Comparison of ENCODE assay signal across 9 mouse cellular contexts in genomic region chr9:29962978-29963377, GRCm38 (mm10). TPM values are rescaled to one million over a fixed set of nuclear protein-coding genes. Genes with fewer than 3 reads are reported as not detected.
DNase-seq lines count a peak whose midpoint lies in the region; ATAC-seq lines count a peak whose summit lies in the region.
"Had no signal": no experiment of that assay in that cellular context is flagged by ENCODE, and none has a peak within 500 bp of the region (broad histone marks: within the 10 kb centered on the region; RNA-seq: fewer than 3 reads in every experiment).

Gene Ntm (minus strand): TSS chr9:29963141.

- H3K4me2 ChIP-seq in liver, embryonic 13.5 days, result peak within 1 kb of the TSS; percentile 49

- H3K4me1 ChIP-seq in liver, embryonic 13.5 days (replicated peaks), result no peaks in the 10 kb centered on the region

- peak; percentile 28 for DNase-seq in gastrocnemius, adult 18-20 months (ENCODE audit: low spot score)
- no peak for DNase-seq in gastrocnemius, adult 8-10 months (ENCODE audit: low spot score in 2 of 2)
- DNase-seq in cerebellum, postnatal 14 days, result peak; percentile 86
- DNase-seq in heart, adult 18-20 months, result peak; percentile 46 to 50
- DNase-seq in kidney, postnatal 10 days, result peak; percentile 10
- no peak for DNase-seq in liver, embryonic 13.5 days
- peak; percentile 71 for DNase-seq in right cerebral cortex, adult 18-20 months

- no peak within 1 kb of the TSS for H3K9ac ChIP-seq in liver, embryonic 13.5 days

- no peak within 1 kb of the TSS for H3K27ac ChIP-seq in liver, embryonic 13.5 days

- H3K4me3 ChIP-seq in liver, embryonic 13.5 days (replicated peaks), result peak within 1 kb of the TSS; percentile 16

- H3K9me3 ChIP-seq in liver, embryonic 13.5 days (replicated peaks), result no peaks in the 10 kb centered on the region

- no peak for ATAC-seq in liver, embryonic 13.5 days (ENCODE audit: low read depth)
- no peak for ATAC-seq in CD4-positive, CD25-positive, alpha-beta regulatory T cell, adult 4 months

- 31% methylated on average over 8 of the region's 8 CpGs for WGBS in liver, embryonic 13.5 days (ENCODE audit: insufficient replicate concordance)

- no peaks in the 10 kb centered on the region for H3K36me3 ChIP-seq in liver, embryonic 13.5 days

- peaks cover 29% of the 10 kb centered on the region for H3K27me3 ChIP-seq in liver, embryonic 13.5 days

RNA-seq across cellular contexts. Expression of gene Ntm, which starts in this region (rescaled TPM):
- 1 to 10 TPM in 1 of 2 experiments, under 1 TPM in 1; 0.41 to 1.0 TPM for total RNA-seq in gastrocnemius, adult 18-20 months (2021)
- total RNA-seq in gastrocnemius, adult 8-10 months (2022), result under 1 TPM; 0.46 to 0.92 (median 0.72) TPM
- total RNA-seq in heart, adult 18-20 months (2021), result 1 to 10 TPM; 2.2 TPM
- polyA plus RNA-seq in liver, embryonic 13.5 days (2015; fragmentation: Nextera tagmentation; extraction: Ambion mirVana), result 0.98 and 1.2 TPM in 2 replicates
- polyA plus RNA-seq in CD4-positive, CD25-positive, alpha-beta regulatory T cell, adult 4 months (2017; shearing (Covaris generic)), result not detected
- total RNA-seq: common myeloid progenitor, adult 5-6 weeks had no signal

Comparison
In these comparisons a context has a peak if more than half of its experiments do, and no peak if none do; other contexts are left out.
1. DNase-seq: peak in gastrocnemius, adult 18-20 months (single experiment), cerebellum, postnatal 14 days (2 of 2), heart, adult 18-20 months (2 of 2), kidney, postnatal 10 days (single experiment) and right cerebral cortex, adult 18-20 months (single experiment); none in gastrocnemius, adult 8-10 months (0 of 2) and liver, embryonic 13.5 days (single experiment).